Mouse (Mus musculus) cerebellum, adult (tissue): ENCODE results near the gene Ehd1.

Experiments
- ATAC-seq: cut with Nextera tagmentation; 2 replicates; pipeline ENCODE4 v1.9.2; 2017; ENCODE audit warnings: mild to moderate bottlenecking, moderate library complexity, mixed read lengths; ENCODE audit not compliant: insufficient number of reproducible peaks, low FRiP score, low TSS enrichment

Ehd1 gene

GRCm38 (mm10) chr19:6346661-6347060, 70.1 kb downstream of the Ehd1 start:
- ATAC-seq: no peak

GRCm38 (mm10) chr19:6347615-6348014, 71.1 kb downstream of the Ehd1 start:
- no peak for ATAC-seq

- no peak for ATAC-seq
These were observed 72.2 kb downstream of the Ehd1 start for GRCm38 (mm10) chr19:6348717-6349116.

- ATAC-seq: no peak
These were observed 72.9 kb downstream of the Ehd1 start for GRCm38 (mm10) chr19:6349215-6349983.
